Mouse (Mus musculus) MEL (cell line): Measurements from ENCODE around the gene H13. TPM values are rescaled to one million over a fixed set of nuclear protein-coding genes. Genes with fewer than 3 reads are reported as not detected.

Source experiments
- DNase-seq: peaks from one replicate; pipeline ENCODE4 v3.0.0; 2011; ENCODE audit warnings: low read depth, low spot score
- H3K27ac ChIP-seq: 2 replicates; pipeline ENCODE4 v1.5.1; 2012; ENCODE audit warnings: low read depth, mild to moderate bottlenecking, control low read depth, low read length, moderate library complexity; ENCODE audit not compliant: control insufficient read depth
- H3K27me3 ChIP-seq, 2 experiments: fragments of 150-350 bp in 1 of 2; sonication (generic) in 1 of 2; 2 replicates each; pipeline ENCODE4 v1.6.1; 2012; ENCODE audit warnings: low read length in 2 of 2, mild to moderate bottlenecking in 2 of 2, improper control_type of control experiment in 1 of 2, moderate library complexity in 1 of 2; ENCODE audit not compliant: insufficient read depth in 2 of 2, control insufficient read depth in 1 of 2
- H3K36me3 ChIP-seq, 2 experiments: 2 replicates each; pipeline ENCODE4 v1.6.1; 2012 to 2014; ENCODE audit warnings: low read length in 2 of 2, improper control_type of control experiment in 1 of 2, inconsistent platforms in 1 of 2, mild to moderate bottlenecking in 1 of 2; ENCODE audit not compliant: insufficient read depth in 2 of 2, control insufficient read depth in 1 of 2
- H3K4me1 ChIP-seq, 2 experiments: fragments of 150-350 bp in 1 of 2; sonication (generic) in 1 of 2; 2 replicates each; pipeline ENCODE4 v1.6.1; 2012; ENCODE audit warnings: low read length in 2 of 2, improper control_type of control experiment in 1 of 2, mild to moderate bottlenecking in 1 of 2; ENCODE audit not compliant: insufficient read depth in 2 of 2, control insufficient read depth in 1 of 2
- H3K4me3 ChIP-seq, 2 experiments: fragments of 150-350 bp in 1 of 2; sonication (generic) in 1 of 2; 2 replicates each; pipeline ENCODE4 v1.5.1; 2012; ENCODE audit warnings: low read depth in 2 of 2, low read length in 2 of 2, mild to moderate bottlenecking in 2 of 2, moderate library complexity in 2 of 2, control low read depth in 1 of 2, improper control_type of control experiment in 1 of 2; ENCODE audit not compliant: control insufficient read depth in 1 of 2, insufficient read depth in 1 of 2
- H3K79me2 ChIP-seq: 2 replicates; pipeline ENCODE4 v1.6.1; 2012; ENCODE audit warnings: mild to moderate bottlenecking, low read length, moderate library complexity; ENCODE audit not compliant: control insufficient read depth, poor library complexity, insufficient read depth
- H3K9ac ChIP-seq: 2 replicates; pipeline ENCODE4 v1.6.1; 2012; ENCODE audit warnings: low read depth, mild to moderate bottlenecking, control low read depth, low read length, moderate library complexity; ENCODE audit not compliant: control insufficient read depth, poor library complexity, severe bottlenecking
- H3K9me3 ChIP-seq: fragments of 150-350 bp; sonication (generic); replicated peaks from 2 replicates; pipeline ENCODE4 v1.6.1; 2012; ENCODE audit warnings: mild to moderate bottlenecking, low read length, improper control_type of control experiment, moderate library complexity; ENCODE audit not compliant: insufficient read depth
- CTCF ChIP-seq, 3 experiments: IDR thresholded peaks in 2 of 3; conservative IDR thresholded peaks in 1 of 3; 2 replicates each; pipeline ENCODE4 v1.5.1; 2011 to 2012; ENCODE audit warnings: low read length in 3 of 3, low read depth in 2 of 3, mild to moderate bottlenecking in 2 of 3, improper control_type of control experiment in 1 of 3, inconsistent platforms in 1 of 3, mixed read lengths in 1 of 3, moderate library complexity in 1 of 3; ENCODE audit not compliant: control insufficient read depth in 1 of 3, insufficient read depth in 1 of 3, poor library complexity in 1 of 3, severe bottlenecking in 1 of 3
- ELF1 ChIP-seq: IDR thresholded peaks from 2 replicates; pipeline ENCODE4 v1.6.1; 2014; ENCODE audit warnings: low read depth, mild to moderate bottlenecking, inconsistent platforms, low read length, improper control_type of control experiment, moderate library complexity
- GATA1 ChIP-seq: IDR thresholded peaks from 2 replicates; pipeline ENCODE4 v1.6.1; 2011; ENCODE audit warnings: low read depth, low read length, improper control_type of control experiment
- JUND ChIP-seq: IDR thresholded peaks from 2 replicates; pipeline ENCODE4 v1.6.1; 2011; ENCODE audit warnings: low read depth, mild to moderate bottlenecking, improper control_type of control experiment, low read length
- KAT2A ChIP-seq: conservative IDR thresholded peaks from 2 replicates; pipeline ENCODE4 v1.6.1; 2012; ENCODE audit warnings: low read depth, low read length, improper control_type of control experiment, inconsistent platforms
- MAFK ChIP-seq: IDR thresholded peaks from 2 replicates; pipeline ENCODE4 v1.6.1; 2011; ENCODE audit warnings: low read depth, mild to moderate bottlenecking, low read length, improper control_type of control experiment, borderline replicate concordance
- MAZ ChIP-seq: IDR thresholded peaks from 2 replicates; pipeline ENCODE4 v1.6.1; 2012; ENCODE audit warnings: low read depth, mild to moderate bottlenecking, inconsistent platforms, low read length, improper control_type of control experiment
- MEF2A ChIP-seq: IDR thresholded peaks from 2 replicates; pipeline ENCODE4 v1.6.1; 2014; ENCODE audit warnings: low read depth, mild to moderate bottlenecking, inconsistent platforms, low read length, improper control_type of control experiment; ENCODE audit not compliant: poor library complexity, insufficient replicate concordance, severe bottlenecking; ENCODE audit errors: extremely low read depth
- MXI1 ChIP-seq: IDR thresholded peaks from 2 replicates; pipeline ENCODE4 v1.6.1; 2011; ENCODE audit warnings: mild to moderate bottlenecking, low read depth, low read length, improper control_type of control experiment
- NELFE ChIP-seq: IDR thresholded peaks from 2 replicates; pipeline ENCODE4 v1.6.1; 2011; ENCODE audit warnings: low read depth, low read length, improper control_type of control experiment
- POLR2AphosphoS5 ChIP-seq: IDR thresholded peaks from 2 replicates; pipeline ENCODE4 v1.6.1; 2012; ENCODE audit warnings: low read depth, borderline replicate concordance, mild to moderate bottlenecking, inconsistent platforms, low read length, moderate library complexity, mixed read lengths
- RCOR1 ChIP-seq: IDR thresholded peaks from 2 replicates; pipeline ENCODE4 v1.6.1; 2012; ENCODE audit warnings: low read depth, mild to moderate bottlenecking, inconsistent platforms, low read length, improper control_type of control experiment
- SIN3A ChIP-seq: IDR thresholded peaks from 2 replicates; pipeline ENCODE4 v1.6.1; 2012; ENCODE audit warnings: low read length, improper control_type of control experiment, inconsistent platforms
- TAL1 ChIP-seq: IDR thresholded peaks from 2 replicates; pipeline ENCODE4 v1.6.1; 2012; ENCODE audit warnings: mild to moderate bottlenecking, inconsistent platforms, low read length, moderate library complexity, mixed read lengths
- TBP ChIP-seq: IDR thresholded peaks from 2 replicates; pipeline ENCODE4 v1.8.0; 2011; ENCODE audit warnings: low read depth, low read length, improper control_type of control experiment
- UBTF ChIP-seq: IDR thresholded peaks from 2 replicates; pipeline ENCODE4 v1.6.1; 2012; ENCODE audit warnings: low read depth, mild to moderate bottlenecking, inconsistent platforms, low read length, improper control_type of control experiment, moderate library complexity, borderline replicate concordance; ENCODE audit not compliant: insufficient read depth
- USF2 ChIP-seq, 2 experiments: IDR thresholded peaks; 2 replicates each; pipeline ENCODE4 v1.6.1; 2011 to 2012; ENCODE audit warnings: improper control_type of control experiment in 2 of 2, low read length in 2 of 2, borderline replicate concordance in 1 of 2, inconsistent platforms in 1 of 2, low read depth in 1 of 2, mild to moderate bottlenecking in 1 of 2; ENCODE audit not compliant: insufficient read depth in 1 of 2
- ZKSCAN1 ChIP-seq: IDR thresholded peaks from 2 replicates; pipeline ENCODE4 v1.6.1; 2012; ENCODE audit warnings: low read depth, mild to moderate bottlenecking, inconsistent platforms, low read length, improper control_type of control experiment, moderate library complexity
- polyA plus RNA-seq, 2 experiments: library from polyadenylated mRNA; stranded (reverse) in 1 of 2; unstranded in 1 of 2; fragments of >175 nt in 1 of 2; fragments of >200 nt in 1 of 2; gene quantifications; 2 replicates each; pipeline versions ENCODE4 v1.2.1 to v1.2.4; 2012; ENCODE audit warnings: low replicate concordance in 2 of 2, low read depth in 1 of 2; ENCODE audit not compliant: insufficient read length in 2 of 2, insufficient read depth in 1 of 2, missing spikeins in 1 of 2
- total RNA-seq: library from RNA; depleted of rRNA; stranded (reverse); fragments of 300-350 nt; gene quantifications from 2 replicates; pipeline ENCODE4 v1.2.3, GENCODE M21; 2012

H13 gene
- total and polyA plus RNA-seq, 3 experiments, result 82.7 to 421 (median 139) TPM

GRCm38 (mm10) chr2:152728594-152728993 lies 59.3 kb downstream of the H13 start:
- DNase-seq, result no peak
- Histone ChIP-seq H3K4me3 (no peak overlapping the region), H3K27me3 (no peaks in the 10 kb centered on the region; a peak in 1 of 4 replicates), H3K36me3 (no peaks in the 10 kb centered on the region), H3K4me1 (no peaks in the 10 kb centered on the region), H3K9ac (no peak overlapping the region), H3K9me3 (no peaks in the 10 kb centered on the region), H3K79me2 (no peaks in the 10 kb centered on the region), H3K27ac (no peak overlapping the region)
- no peak for TF ChIP-seq SIN3A

- DNase-seq, result no peak
- Histone ChIP-seq H3K27ac (no peak overlapping the region), H3K9ac (no peak overlapping the region)
- TF ChIP-seq JUND, result no peak
- no peak for TF ChIP-seq TBP
- no peak for TF ChIP-seq UBTF
- TF ChIP-seq MAFK, result no peak
- no peak for TF ChIP-seq TAL1
- TF ChIP-seq GATA1, result no peak
- no peak for TF ChIP-seq CTCF (IDR thresholded peaks at IDR 0.05 in 2 of 3, conservative IDR thresholded peaks at IDR 0.05 in 1 of 3; ENCODE audit: control insufficient read depth in 1 of 3, insufficient read depth in 1 of 3, low read depth in 2 of 3, low read length in 3 of 3, poor library complexity in 1 of 3, severe bottlenecking in 1 of 3)
- TF ChIP-seq POLR2AphosphoS5, result no peak
- no peak for TF ChIP-seq ELF1
- TF ChIP-seq USF2 (IDR thresholded peaks at IDR 0.05; ENCODE audit: borderline replicate concordance in 1 of 2, insufficient read depth in 1 of 2, low read depth in 1 of 2, low read length in 2 of 2), result no peak
- TF ChIP-seq, all 39 proteins: peak for 0
- no peaks in the 10 kb centered on the region; a peak in 1 of 4 replicates for H3K27me3 ChIP-seq
- H3K36me3 ChIP-seq, result no peaks in the 10 kb centered on the region
- no peaks in the 10 kb centered on the region for H3K79me2 ChIP-seq
- no peaks in the 10 kb centered on the region for H3K9me3 ChIP-seq
- H3K4me3 ChIP-seq, result no peak overlapping the region
- no peaks in the 10 kb centered on the region for H3K4me1 ChIP-seq
These were observed 59.9 kb downstream of the H13 start for GRCm38 (mm10) chr2:152729013-152729635.

- H3K79me2 ChIP-seq, result no peaks in the 10 kb centered on the region
- no peak for DNase-seq
- H3K27me3 ChIP-seq, result no peaks in the 10 kb centered on the region; a peak in 1 of 4 replicates
- H3K36me3 ChIP-seq, result no peaks in the 10 kb centered on the region
- no peaks in the 10 kb centered on the region for H3K4me1 ChIP-seq
- no peak overlapping the region for H3K27ac ChIP-seq
- TF ChIP-seq MXI1 (no peak), RCOR1 (no peak), CTCF (IDR thresholded peaks at IDR 0.05 in 2 of 3, conservative IDR thresholded peaks at IDR 0.05 in 1 of 3; ENCODE audit: control insufficient read depth in 1 of 3, insufficient read depth in 1 of 3, low read depth in 2 of 3, low read length in 3 of 3, poor library complexity in 1 of 3, severe bottlenecking in 1 of 3) (no peak), MAZ (no peak), NELFE (no peak), KAT2A (no peak), UBTF (no peak), MEF2A (no peak), GATA1 (no peak), ZKSCAN1 (no peak)
- H3K9ac ChIP-seq, result no peak overlapping the region
- no peaks in the 10 kb centered on the region for H3K9me3 ChIP-seq
- no peak overlapping the region for H3K4me3 ChIP-seq
These were observed 60.4 kb downstream of the H13 start for GRCm38 (mm10) chr2:152729636-152730020.
